Mouse (Mus musculus) thymus, postnatal 36 days (tissue): ENCODE measurements around the gene Ppp2r3a.

Source experiments
- DNase-seq, 2 experiments: peaks; one replicate each; pipeline ENCODE4 v3.0.0; 2022; ENCODE audit warnings: mixed read lengths in 2 of 2

Ppp2r3a gene

GRCm38 (mm10) chr9:101251644-101252337 is at the start of gene Ppp2r3a:
Gene Ppp2r3a, minus strand, starts transcription at chr9:101251795.
- peak; percentile 93 to 98 for DNase-seq

GRCm38 (mm10) chr9:101300441-101300935 is 48.9 kb upstream of the Ppp2r3a start:
- no peak for DNase-seq

DNA sequence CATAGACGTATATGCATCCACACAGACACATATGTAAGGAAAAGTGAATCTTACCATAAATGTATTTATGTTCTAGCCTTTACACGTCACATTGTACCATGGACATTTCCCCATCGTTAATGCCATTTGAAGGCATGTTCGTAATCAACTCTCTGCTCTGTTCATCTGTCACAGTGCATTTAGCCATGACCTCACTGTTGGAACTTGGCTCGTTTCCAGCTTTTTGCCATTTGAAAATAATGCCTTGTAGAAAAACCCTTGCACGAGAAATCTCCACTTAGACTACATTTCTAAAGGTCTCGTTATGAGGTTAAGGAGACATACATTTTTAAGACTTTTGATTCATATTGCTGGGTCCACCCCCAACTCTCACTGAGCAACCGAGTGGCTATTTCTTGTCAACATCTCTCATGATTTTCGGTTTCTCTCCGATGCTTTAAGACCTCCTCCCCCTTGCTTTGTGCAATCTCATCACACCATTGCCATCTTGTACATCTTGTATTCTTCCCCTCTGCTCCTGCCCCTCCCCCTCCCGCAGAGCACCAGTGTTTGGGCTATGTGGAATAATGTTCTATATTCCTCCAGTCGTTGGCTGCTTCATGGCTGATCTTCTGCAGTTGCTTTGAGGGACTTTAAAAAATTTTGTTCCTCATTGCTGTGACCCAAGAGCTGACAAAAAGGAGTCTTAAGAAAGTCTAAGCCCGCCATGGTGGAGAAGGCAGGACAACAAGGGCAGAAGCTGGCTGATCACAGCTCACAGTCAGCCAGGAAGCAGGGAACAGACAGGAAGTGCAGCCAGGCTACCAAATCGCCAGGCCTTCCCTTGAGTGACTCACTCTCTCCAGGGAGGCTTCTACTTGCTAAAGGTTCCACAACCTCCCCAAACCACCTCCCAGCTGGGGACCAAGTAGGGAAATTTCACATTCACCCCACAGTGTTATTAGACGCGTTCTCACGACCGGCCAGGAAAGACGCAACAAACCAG is 40.4 kb upstream of the Ppp2r3a start:
- no peak for DNase-seq

GRCm38 (mm10) chr9:101290876-101291275 is 39.3 kb upstream of the Ppp2r3a start:
- DNase-seq = no peak

GRCm38 (mm10) chr9:101289750-101290149 is 38.2 kb upstream of the Ppp2r3a start:
- DNase-seq = no peak

DNA sequence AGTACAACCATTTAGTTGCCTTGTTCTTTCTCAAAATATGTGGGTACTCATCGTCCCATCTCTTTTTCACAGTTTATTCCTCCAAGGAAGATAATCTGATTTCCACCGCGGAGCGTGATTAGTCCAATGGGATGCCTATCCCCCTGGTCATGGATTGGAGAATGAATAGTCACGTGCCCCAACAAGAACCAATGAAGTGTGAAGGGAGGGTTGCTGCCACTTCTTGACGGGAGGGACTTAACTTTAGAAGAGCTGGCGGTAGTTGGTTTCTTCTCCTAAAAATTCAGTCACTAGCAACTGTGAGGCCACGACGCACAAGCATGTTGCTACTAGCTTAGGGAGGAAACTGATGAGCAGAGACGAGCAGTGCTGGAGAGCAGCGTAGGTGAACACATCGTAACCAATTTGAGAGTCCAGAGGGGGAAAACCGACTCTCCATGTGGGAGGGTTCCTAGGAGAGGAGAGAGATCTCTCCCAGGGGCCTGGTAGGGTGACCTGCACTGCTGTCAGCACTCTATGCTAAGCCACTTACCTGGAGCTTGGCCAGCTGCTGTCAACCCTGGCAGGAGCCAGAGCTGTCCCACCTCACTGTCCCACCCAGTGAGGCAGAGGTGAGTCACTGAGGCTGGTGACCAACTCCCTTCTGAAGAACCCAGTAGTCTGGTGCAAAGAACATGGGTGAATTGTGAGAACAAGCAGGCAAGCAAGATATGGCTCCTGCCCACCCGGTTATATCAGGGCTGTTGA is 37.5 kb upstream of the Ppp2r3a start:
- DNase-seq = no peak

DNA sequence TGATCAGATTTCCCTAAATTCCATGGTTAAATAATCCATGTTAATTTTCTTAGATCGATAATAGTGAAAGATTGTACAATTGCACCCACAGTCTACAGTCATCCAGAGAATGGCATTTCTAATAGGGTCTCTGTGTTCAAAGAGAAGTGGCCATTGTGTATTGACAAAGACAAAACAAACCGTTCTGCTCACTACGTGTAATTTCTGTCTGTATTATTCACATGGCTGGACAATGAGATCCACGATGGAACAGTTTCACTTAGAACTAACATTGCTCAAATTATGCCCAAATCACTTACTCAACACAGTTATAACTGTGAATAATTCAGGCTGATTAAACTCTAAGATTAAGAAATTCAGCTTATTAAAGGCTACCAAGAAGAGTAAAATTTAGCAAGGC is 35.2 kb upstream of the Ppp2r3a start:
- DNase-seq = no peak

DNA sequence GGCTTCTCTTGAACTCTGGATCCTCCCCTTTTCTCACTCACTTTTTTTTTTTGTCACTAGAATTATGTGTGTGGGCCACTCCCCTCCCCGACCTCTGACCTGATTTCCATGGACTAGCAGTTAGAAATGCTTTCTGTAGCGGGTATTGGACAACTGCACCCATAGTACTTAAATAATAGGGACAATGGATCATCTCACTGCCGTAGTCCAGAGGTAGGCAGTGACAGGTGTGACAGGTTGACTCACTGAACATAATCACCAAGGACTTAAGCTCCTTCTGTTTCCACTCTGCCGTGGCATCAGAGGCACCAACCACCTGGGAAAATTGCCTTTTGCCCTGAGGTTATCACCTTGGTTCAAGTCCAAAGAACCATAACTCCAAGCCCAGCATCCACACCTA is 32.5 kb upstream of the Ppp2r3a start:
- DNase-seq = no peak

- no peak for DNase-seq
Measured at GRCm38 (mm10) chr9:101282651-101283050, 31.1 kb upstream of the Ppp2r3a start.

GRCm38 (mm10) chr9:101281906-101282305 is 30.3 kb upstream of the Ppp2r3a start:
- DNase-seq = no peak

GRCm38 (mm10) chr9:101281326-101281725 is 29.7 kb upstream of the Ppp2r3a start:
- no peak for DNase-seq

GRCm38 (mm10) chr9:101280867-101281266 is 29.3 kb upstream of the Ppp2r3a start:
- DNase-seq = no peak

GRCm38 (mm10) chr9:101280211-101280610 is 28.6 kb upstream of the Ppp2r3a start:
- no peak for DNase-seq

- no peak for DNase-seq
Measured at GRCm38 (mm10) chr9:101272715-101273114, 21.1 kb upstream of the Ppp2r3a start.

DNA sequence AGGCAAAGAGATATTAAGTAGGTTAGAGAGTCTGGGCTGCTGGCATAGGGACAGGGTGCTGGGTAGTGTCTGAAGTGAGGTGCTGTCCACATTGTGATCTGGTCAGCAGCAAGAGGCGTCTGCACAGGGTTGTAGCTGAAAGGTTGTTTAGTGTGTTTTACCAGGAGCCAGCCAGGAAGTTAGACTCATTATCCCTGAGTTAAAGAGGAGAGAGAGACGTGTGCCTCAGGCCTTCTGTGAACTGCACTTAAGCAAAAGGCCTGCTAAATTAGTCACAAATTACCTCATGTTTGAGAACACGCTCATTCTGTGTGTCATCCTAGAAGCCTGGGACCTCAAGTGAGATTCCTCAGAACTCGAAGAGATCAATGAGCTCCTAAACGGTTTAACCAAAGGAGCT is 18.4 kb upstream of the Ppp2r3a start:
- DNase-seq = no peak

DNA sequence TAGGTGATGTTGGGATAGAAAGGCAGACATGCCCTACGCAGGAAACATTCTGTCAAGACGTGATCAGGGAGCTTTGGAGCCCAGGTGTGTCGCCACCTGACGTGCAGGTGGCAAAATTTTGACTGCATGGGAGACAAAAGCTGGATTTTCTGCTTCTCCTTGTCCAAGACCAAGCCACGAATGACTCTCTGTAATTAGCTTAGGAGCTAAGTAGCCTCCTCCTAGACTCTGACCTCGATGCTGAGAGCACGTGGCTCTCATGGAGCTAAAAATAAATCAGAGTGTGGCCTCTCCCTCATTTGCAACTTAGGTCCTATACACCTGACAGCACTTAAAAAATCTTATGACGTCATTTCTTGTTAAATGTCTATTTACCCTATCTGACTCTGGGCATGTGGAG is 14.4 kb upstream of the Ppp2r3a start:
- no peak for DNase-seq

DNA sequence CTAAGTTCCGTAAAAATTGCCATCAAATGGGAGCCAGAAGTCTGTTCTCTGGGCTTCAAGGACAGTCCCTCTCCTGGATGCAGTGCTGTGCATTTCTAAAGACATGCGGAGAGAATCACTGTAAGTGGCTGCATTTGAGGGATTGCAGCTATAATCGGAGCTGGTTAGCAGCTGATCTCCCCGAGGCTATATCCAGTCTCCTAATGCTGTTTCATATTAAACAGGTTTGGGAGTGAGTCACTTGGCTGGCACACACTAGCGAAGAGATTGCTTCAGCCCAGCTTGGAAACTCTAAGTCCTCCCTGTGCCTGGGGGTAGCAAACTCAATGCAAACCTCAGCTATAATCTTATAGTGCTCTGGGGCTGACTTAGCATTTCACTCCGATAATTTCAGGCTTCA is 14.0 kb upstream of the Ppp2r3a start:
- DNase-seq = no peak

- DNase-seq = no peak
Measured at GRCm38 (mm10) chr9:101262815-101263214, 11.2 kb upstream of the Ppp2r3a start.

GRCm38 (mm10) chr9:101261989-101262571 is 10.5 kb upstream of the Ppp2r3a start:
- no peak for DNase-seq

DNA sequence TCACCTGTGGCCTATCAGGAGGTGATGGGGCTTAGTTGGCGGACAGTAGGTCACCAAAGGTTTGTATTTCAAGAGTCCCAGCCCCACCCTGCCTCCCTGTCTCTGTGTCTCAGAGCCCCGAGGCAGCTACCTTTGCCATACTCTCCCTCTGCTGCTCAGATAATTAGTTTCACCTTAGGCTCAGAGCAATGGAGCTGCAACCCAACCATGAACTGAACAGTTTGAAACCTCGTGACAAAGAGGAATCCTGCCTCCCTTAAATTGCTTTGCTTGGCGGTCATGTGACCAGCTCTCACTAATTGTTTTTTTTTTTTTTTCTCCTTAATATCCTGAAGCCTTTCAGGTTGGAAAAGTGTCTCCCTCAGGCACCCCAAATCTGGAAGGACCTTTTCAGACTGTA is 9.8 kb upstream of the Ppp2r3a start:
- DNase-seq = no peak

DNA sequence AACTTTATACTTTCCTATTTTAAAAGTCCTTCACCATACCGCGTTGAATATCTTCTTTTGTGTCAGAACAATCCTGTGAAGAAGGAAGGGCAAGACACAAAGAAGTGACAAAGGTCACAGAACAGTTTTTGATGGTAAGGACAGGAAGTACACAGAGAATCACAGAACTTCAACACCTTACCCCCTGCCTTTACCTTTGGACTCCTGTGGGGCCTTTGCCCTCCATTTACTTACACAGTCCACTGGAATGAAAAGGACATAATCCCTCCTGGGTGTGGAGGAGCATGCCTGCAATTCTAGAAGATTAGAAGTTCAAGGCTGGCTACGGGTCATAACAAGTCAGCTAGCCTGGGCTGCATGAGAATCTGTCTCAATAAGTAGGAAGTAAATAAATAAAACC is 1.5 kb upstream of the Ppp2r3a start:
- no peak for DNase-seq

GRCm38 (mm10) chr9:101252541-101252940 is 946 bp upstream of the Ppp2r3a start:
- DNase-seq = no peak
